Mouse (Mus musculus) common myeloid progenitor, adult 5-6 weeks (primary cell): ENCODE measurements around the gene 4930535I16Rik. TPM values are rescaled to one million over a fixed set of nuclear protein-coding genes. Genes with fewer than 3 reads are reported as not detected.

Experiments used
- ATAC-seq: replicated peaks from 2 replicates; pipeline ENCODE4 v1.8.0; 2016; ENCODE audit warnings: low read depth, mild to moderate bottlenecking, moderate TSS enrichment, inconsistent platforms; ENCODE audit not compliant: poor library complexity, severe bottlenecking
- total RNA-seq: library from RNA; stranded (forward); fragments of 200-1000, 187-1606 nt; gene quantifications from 2 replicates; pipeline ENCODE4 v1.2.3, GENCODE M21; 2017

4930535I16Rik gene
- total RNA-seq: not detected in 2 replicates

GRCm38 (mm10) chr4:123917548-123918140 lies at the start of gene 4930535I16Rik:
Gene 4930535I16Rik (minus strand): TSS chr4:123918022.
- ATAC-seq: peak; percentile 29

DNA sequence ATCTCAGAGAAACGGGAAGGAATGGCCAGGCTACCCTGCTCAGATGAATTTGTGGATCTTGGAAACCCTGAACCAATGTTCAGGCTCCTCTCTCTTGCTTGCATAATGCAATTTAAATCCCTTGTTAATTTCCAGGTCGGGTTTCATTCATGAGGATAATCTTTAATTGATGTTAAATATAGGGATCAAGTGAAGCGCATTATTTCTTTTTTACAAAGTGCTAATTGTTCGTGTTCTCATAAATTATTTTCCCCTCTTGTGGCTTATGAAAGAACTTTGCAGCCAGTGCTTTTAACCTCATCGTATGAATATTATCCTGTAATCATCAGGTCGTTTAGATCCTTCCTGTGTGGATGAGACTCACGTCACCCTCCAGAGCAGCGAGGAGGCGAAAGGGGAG lies 44.9 kb upstream of the 4930535I16Rik start:
- ATAC-seq: no peak

- no peak for ATAC-seq
These were observed 43.1 kb upstream of the 4930535I16Rik start for GRCm38 (mm10) chr4:123960955-123961354.

DNA sequence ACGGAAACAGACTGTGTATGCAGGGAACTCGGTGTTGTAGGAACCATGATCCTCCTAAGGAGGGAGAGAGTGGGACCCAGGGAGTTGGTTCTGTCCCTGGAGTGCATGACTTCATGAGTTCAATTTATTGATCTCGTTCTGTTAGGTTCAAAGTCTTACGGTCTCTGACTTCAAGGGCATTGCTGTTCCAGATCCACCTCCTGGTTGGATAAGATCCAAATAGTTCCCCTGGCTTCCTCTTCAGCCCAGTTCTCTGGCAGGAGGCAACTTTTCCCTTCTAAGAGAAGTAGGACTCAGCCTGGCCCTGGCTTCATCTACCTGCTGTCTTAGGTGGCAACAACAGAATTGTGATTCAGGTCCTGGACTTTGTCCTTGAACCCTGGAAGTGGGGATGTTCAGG lies 40.1 kb upstream of the 4930535I16Rik start:
- ATAC-seq: no peak

GRCm38 (mm10) chr4:123957492-123957808 lies 39.6 kb upstream of the 4930535I16Rik start:
- ATAC-seq: peak; percentile 14; the same call in 1 of the 2 replicates

DNA sequence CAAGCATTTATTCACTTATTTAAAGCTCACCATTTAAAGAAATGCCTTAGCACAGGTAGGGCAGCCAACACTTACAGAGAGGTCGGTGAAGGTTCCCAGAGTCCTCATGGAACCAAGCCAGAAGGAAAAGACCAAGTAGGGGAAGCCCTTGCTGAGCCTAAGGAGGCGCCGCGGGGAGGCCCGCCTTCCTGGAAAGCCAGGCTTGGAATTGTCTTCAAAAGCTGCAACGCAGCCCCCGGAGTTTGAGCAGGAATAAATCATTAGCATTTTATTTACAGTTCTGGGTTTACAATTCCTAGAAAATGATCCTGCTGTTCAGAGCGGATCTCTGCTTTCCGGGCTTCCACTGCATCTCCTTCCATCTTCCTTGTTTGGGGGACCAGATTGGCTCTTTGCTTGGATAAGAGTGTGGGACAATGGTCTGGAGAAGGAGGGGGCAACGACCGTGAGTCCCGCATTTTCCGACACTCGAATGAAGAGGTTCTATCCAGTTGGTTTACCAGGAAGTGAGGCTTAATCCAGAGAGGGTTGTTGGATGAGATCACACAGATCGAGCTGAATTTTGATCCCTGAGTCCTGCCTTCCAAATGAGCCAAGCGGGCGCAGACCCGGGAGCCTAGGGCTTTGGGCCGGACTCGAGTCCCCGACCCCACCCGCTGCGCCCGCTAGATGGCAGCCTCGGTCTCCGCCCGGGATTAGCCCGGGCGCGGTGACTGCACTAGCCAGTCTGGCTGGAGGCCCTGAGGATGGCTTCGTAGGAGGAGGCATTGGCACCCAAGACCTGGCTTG lies 39.1 kb upstream of the 4930535I16Rik start:
- ATAC-seq: peak; percentile 94

GRCm38 (mm10) chr4:123952059-123952458 lies 34.2 kb upstream of the 4930535I16Rik start:
- ATAC-seq: peak; percentile 84

- ATAC-seq: no peak
These were observed 31.8 kb upstream of the 4930535I16Rik start for GRCm38 (mm10) chr4:123949649-123950048.

GRCm38 (mm10) chr4:123948901-123949300 lies 31.1 kb upstream of the 4930535I16Rik start:
- ATAC-seq: no peak

- no peak for ATAC-seq
These were observed 29.3 kb upstream of the 4930535I16Rik start for GRCm38 (mm10) chr4:123947149-123947548.

- ATAC-seq: no peak
These were observed 28.9 kb upstream of the 4930535I16Rik start for GRCm38 (mm10) chr4:123946701-123947100.

DNA sequence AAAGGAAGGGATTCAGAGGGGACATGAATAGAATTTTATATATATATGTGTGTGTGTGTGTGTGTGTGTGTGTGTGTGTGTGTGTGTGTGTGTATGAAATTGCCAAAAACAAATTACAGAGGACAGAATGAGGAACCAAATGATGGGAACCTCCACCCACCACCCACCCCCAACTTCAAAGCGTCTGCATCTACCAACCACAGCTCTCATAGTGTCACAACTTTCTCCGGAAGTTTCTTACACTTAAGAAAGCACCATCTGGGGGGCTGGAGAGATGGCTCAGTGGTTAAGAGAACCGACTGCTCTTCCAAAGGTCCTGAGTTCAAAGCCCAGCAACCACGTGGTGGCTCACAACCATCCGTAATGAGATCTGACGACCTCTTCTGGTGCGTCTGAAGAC lies 23.1 kb upstream of the 4930535I16Rik start:
- ATAC-seq: peak; percentile 89

GRCm38 (mm10) chr4:123939838-123940237 lies 22.0 kb upstream of the 4930535I16Rik start:
- peak; percentile 75 for ATAC-seq

- ATAC-seq: no peak
These were observed 18.2 kb upstream of the 4930535I16Rik start for GRCm38 (mm10) chr4:123936059-123936458.

- ATAC-seq: no peak
These were observed 16.5 kb upstream of the 4930535I16Rik start for GRCm38 (mm10) chr4:123934306-123934705.

DNA sequence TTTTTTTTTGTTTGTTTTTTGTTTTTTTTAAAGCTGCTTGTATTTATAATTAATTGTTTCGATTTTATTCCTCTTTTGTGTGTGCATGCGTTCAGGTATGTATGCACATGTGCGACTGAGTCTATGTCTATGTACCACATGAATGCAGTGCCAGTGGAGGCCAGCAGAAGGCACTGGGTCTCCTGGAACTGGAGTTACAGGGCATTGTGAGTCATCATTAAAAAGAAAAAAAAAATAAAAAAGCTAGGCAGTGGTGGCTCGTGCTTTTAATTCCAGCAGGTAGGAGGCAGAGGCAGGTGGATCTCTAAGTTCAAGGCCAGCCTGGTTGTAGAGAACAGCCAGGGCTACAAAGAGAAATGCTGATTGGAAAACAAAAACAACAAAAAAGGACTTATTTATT lies 12.2 kb upstream of the 4930535I16Rik start:
- no peak for ATAC-seq

- peak; percentile 97 for ATAC-seq
These were observed 10.1 kb upstream of the 4930535I16Rik start for GRCm38 (mm10) chr4:123927961-123928360.

DNA sequence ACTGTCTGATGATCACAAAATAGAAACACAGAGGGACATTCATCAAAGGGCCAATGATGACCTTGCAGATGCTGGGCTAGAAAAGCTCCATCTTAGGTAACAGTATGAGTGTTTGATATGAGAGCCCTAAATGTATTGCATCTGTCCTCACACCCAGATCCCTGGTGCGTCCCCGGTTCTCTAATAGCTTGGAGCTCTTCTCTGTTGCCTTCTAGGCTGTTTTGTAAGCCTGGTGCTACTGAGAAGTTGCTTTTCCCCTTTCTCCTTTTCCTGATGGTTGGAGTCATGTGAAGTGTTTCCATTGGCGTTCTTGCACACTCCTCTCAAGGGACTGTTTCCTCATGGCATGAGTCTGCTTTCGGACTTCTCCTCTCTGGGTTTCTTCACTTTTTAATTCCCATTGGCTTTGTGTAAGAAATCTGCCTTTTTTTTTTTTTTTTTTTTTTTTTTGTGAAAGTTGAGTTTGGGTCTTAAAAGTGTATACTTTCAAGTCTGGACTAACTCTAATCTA lies 3.3 kb upstream of the 4930535I16Rik start:
- no peak for ATAC-seq

DNA sequence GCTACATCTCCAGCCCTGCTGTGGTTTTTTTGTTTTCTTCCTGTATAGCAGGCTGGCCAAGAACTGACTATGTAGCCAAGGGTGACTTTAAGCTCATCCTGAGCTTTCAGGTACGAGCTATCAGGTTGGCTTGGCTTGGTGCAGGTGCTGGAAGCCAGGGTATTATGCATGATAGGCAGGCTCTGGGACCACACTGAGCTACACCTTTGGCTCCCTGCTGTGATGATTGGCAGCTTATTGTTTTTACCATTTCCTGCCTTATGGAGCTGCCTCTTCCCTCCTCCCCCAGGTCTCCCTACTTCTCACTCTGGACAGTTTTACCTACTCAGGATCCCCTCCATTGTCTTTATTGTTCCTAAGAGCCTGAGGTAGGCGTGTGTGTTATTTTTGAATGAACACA lies 1.0 kb upstream of the 4930535I16Rik start:
- no peak for ATAC-seq

DNA sequence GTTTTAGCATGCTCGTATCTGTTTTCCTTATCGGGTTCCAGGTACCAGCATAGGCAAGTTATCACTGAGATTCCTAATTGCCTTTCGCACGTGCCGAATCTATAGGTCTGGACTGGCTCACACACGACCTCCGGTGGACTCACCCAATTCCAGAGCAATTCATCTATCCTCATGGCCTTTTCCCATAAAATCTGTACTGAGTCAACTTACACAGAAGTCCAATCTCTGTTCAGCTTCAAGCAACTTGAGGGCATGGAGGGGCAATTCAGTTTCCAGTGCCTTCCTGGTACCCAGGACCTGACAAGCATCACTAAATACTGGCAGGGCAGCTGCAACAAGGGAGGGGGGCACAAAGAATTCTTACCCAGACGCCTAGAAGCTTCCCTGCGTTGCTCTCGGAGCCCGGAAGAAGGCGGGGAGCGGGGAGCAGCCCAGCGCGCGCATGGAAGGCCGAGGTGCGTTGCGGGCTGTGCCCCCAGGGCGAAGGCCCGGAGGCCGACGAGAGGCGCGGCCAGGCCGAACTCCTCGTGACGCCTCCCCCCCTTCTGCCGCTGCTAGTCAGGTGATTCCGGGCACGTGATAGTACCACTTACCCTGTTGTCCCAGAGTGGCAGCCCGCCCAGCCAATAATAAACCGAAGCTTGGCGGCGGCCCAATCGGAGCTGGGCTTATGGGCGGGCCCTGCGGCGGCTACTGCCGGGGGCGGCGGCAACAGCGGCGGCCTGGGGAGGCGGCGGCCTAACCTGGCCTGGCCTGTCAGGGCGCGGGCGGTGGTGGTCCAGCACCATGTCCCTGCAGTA lies 874 bp downstream of the 4930535I16Rik start, which contains the start of gene Rragc:
TSS of gene Rragc (plus strand) at position 699 of the 800 bp plus-strand sequence.
- peak; percentile 95 for ATAC-seq

DNA sequence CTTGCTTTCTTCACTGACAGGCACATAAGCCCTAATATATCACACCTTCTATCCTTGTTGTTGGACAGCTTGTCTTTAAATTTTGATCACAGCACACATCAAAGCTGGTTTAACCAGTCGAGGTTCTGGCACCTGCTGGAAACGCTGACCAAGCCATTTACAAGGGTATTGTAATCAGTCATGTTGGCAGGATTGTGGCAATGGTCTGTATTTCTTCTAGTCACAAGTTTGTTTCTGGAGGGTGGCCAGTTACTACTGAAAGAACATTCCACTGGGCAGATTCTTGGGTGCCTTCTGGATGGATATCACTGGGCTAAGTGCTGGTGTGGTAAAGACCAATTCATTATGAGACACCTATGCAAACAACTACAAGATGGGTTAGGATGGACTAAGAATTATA lies 5.4 kb downstream of the 4930535I16Rik start:
- no peak for ATAC-seq
